Mouse (Mus musculus) spleen, adult 18-20 months (tissue): ENCODE measurements around the gene Mitd1.

Experiments used
- DNase-seq, 2 experiments: peaks; one replicate each; pipeline ENCODE4 v3.0.0; 2022; ENCODE audit warnings: mixed read lengths in 2 of 2

Mitd1 gene

DNA sequence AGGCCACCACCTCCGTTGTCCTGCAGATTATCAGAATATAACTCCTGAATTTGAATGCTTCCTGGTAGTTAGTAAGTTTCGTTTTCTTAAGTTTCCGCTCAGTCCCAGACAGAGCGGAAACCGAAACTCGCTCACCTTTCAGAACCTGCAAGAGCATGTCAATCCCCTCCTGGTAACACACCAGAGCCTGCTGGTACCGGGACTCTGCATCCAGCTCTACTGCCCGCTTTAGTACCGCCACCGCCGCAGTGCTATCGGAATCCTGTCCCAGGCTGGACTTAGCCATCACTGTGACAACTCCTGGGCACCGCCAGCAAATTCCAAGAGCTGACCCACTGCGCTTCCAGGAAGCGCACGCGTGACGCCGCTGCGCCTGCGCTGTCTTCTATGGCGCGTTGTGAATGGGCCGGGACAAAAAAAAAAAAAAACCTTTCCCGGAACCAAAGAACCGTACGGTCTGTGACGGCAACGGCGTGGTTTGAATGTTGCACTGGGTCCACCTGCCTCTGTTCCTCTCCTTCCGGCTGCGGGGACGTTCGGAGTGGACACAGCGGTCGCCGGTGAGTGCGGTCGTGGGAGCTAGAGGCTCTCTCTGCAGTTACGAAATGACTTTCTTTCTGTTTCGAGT lies at the start of gene Mitd1, which contains the start of gene Mrpl30:
Mitd1 (minus strand) TSS at position 387 of the 628 bp plus-strand sequence.
Mrpl30 (plus strand) TSS at position 453 of the 628 bp plus-strand sequence.
- peak; percentile 74 to 86 for DNase-seq

DNA sequence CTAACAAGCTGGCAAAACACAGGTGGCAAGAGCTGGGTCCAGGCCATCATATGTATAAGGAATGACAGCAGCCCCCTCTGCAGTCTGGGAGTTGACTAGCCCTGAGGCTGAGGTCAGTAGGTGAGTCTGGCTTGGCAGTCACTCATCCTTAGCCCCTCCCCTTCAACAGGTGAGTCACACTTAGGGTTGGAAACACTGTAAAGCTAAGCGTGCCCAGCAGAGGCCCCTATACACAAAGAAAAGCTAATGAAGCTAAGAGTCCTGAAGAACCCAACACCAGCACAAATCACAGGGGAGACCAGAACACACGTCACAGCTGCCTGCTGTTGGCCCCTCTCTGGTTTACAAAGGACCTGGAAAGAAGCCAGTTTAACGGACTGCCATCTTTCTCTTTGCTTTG lies 41.6 kb upstream of the Mitd1 start:
- no peak for DNase-seq

- no peak for DNase-seq
These were observed 35.8 kb upstream of the Mitd1 start for GRCm38 (mm10) chr1:37925971-37926370.

DNA sequence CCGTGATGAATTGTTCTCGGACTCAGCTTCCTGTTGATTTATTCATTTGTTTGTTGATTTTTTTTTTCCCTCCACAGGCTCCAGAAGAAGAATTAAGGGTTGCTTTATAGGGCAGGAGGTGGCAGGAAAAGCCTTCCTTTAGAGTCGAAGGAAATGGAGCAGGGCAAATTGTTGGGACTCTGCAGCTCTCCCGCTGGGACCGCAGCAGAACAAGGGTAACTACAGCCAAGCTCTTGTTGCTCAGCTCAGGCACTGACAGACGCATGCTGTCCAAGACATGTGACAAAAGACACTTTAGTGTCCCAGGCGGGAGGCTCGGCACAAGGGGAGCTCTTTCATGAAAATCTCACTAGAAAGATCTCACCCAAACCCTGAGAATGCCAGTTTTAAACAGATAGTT lies 32.3 kb upstream of the Mitd1 start:
- no peak for DNase-seq

DNA sequence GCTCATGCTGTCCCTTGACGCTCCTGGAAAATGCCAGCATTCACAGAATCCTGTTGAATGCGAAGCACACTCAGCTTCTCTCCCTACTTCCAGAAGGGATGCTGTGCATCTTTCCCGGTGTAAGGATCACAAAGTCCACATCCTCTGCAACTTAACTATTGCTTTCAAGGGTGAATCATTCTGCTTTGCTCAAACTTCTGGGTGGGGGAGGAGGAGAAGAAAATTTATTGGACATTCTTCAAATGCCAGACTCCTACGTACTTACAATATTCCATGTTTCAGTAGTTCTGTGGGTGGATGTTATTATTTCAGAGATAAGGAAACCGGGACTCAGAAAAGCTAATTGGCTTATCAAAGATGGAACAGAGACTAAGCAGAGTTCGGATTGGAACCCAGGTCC lies 27.9 kb upstream of the Mitd1 start:
- DNase-seq, result no peak

DNA sequence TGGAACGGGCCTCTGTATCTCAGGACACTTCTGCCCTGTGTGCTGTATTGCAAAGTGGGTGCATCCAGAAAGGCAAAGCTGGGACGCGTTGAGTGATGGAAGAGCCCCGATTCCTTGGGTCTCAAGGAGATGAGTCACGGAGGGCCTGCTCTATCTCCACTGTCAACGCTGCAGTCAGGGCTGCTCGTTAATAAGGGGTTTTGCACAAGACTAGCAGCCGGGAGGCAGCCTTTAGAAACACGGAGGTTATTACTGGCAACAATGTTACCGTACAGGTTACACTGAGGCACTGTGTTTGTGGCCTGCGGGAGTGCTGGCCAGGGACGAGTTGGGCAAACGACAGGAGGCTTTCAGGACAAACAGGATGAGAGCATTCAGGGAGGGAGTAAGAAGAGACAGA lies 27.5 kb upstream of the Mitd1 start:
- no peak for DNase-seq

GRCm38 (mm10) chr1:37916393-37916792 lies 26.2 kb upstream of the Mitd1 start, which contains the start of gene Lyg2:
Gene Lyg2, minus strand, starts transcription at chr1:37916493.
- DNase-seq, result no peak

DNA sequence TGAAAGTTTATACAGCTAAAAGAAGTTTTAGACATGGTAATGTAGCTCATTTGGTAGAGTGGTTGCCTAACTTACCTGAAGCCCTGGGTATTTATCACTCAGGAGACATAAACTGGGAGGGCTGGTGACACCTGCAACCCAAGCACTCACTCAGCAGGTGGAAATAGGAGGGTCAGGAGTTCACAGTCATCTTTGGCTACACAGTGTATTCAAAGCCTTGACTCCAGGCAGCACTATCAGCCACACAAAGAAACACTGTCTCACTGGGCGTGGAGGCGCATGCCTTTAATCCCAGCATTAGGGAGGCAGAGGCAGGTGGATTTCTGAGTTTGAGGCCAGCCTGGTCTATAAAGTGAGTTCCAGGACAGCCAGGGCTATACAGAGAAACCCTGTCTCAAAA lies 22.5 kb upstream of the Mitd1 start:
- DNase-seq, result no peak

DNA sequence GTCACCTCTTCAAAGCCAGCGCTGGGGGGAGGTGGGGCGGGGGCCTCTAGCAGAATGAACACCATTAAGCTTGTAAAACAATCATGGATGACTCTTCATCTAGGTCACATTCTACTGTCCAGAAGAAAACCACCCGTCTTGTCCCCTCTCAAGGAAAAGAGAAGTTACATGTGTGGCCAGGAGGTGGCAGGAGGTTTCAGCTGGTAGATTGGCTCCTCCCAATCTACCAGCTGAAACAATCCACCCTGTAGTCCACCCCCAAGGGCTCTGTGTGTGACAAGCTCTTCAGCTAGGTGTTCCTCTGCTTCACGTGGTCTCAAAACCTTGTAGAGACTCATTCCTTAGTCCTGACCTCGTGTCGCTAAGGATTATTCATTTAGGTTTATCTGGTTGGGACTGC lies 13.0 kb upstream of the Mitd1 start:
- no peak for DNase-seq

- DNase-seq, result no peak
These were observed 10.1 kb upstream of the Mitd1 start for GRCm38 (mm10) chr1:37900288-37900687.

GRCm38 (mm10) chr1:37899816-37900215 lies 9.6 kb upstream of the Mitd1 start:
- no peak for DNase-seq

GRCm38 (mm10) chr1:37894606-37895005 lies 4.4 kb upstream of the Mitd1 start:
- DNase-seq, result no peak

DNA sequence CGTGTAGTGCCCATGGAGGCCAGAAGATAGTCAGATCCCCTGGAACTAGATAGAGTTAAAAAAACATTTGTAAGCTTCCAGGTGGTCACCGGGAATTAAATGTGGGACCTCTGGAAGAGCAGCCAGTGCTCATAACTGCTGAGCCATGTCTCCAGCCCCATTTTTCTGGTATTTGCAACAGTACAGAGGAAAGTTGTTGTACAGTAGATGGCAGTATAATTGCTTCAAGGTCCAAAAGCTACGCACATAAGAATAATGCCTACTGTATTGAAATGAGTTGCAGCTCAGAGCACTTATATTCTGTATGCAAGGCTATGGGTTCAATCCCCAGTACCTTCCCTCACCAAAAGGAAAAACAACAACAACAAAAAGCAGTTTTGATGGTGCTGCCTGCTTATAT lies 1.2 kb upstream of the Mitd1 start:
- DNase-seq, result no peak

GRCm38 (mm10) chr1:37889206-37889605 lies 1.0 kb downstream of the Mitd1 start:
- DNase-seq, result no peak

DNA sequence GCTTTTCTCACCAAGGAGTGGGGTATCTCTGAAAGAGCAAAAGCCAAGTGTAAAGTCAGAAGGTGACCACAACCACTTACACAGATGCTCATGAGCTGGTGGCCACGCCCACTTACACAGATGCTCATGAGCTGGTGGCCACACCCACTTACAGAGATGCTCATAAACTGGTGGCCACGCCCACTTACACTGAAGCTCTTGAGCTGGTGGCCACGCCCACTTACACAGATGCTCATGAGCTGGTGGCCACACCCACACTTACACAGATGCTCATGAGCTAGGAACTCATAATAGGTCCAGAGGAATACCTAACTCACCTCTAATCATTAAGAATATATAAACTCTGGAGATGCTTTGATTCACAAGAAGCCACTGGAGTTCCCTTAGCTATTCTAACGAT lies 5.8 kb downstream of the Mitd1 start:
- DNase-seq, result no peak

- DNase-seq, result no peak
These were observed 6.8 kb downstream of the Mitd1 start for GRCm38 (mm10) chr1:37883411-37883810.

GRCm38 (mm10) chr1:37877736-37878460 lies 12.3 kb downstream of the Mitd1 start:
- no peak for DNase-seq

GRCm38 (mm10) chr1:37873157-37873556 lies 17.1 kb downstream of the Mitd1 start:
- no peak for DNase-seq

GRCm38 (mm10) chr1:37872131-37873067 lies 17.8 kb downstream of the Mitd1 start:
- peak; percentile 72 to 81 for DNase-seq

GRCm38 (mm10) chr1:37871704-37872103 lies 18.5 kb downstream of the Mitd1 start, which contains the start of gene Lipt1:
Gene Lipt1, plus strand, starts transcription at chr1:37871738.
- DNase-seq, result no peak

DNA sequence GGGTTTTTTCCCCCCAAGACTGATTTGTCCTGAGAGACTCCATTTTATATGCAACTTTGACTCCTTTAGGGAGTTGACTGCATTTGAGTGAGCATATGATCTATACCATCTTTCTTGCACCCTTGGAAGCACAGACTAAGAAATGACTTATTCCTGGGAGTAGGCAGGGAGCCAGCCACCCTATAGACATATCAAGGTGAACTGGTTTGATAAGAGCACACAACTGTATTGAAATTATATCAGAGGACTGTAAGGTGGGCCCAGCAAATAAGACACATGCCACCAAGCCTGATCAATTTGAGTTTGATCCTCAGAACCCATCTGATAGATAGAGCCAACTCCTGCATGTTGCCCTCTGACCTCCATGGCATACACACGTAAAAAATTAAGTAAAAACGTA lies 20.8 kb downstream of the Mitd1 start:
- no peak for DNase-seq

DNA sequence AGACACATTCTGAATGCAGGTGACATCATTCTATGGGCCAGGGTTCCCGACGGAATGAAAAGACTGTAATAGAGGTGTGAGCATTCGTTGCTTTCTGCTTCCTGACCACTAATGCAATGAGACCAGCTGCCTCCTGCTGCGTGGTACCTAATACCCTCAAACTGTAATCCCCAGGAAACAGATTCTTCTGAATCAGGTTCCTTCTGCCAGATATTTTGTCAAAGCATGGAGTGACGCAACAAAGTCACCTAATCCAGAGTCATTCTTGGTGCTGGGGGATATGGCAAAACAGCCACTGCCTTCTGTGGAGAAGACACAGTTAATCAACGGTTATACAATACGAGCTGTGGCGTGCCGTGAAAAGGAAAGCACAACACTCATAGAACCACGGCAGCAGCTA lies 21.6 kb downstream of the Mitd1 start:
- DNase-seq, result no peak

GRCm38 (mm10) chr1:37867684-37868322 lies 22.4 kb downstream of the Mitd1 start:
- DNase-seq, result no peak
